Mouse (Mus musculus): ENCODE measurements around the gene Osbpl2.

Gene Osbpl2

GRCm38 (mm10) chr2:180198782-180199181, 79.7 kb downstream of the Osbpl2 start:
- no peak for TF ChIP-seq GATA4 (IDR thresholded peaks at IDR 0.05; ENCODE audit: insufficient replicate concordance, low read length)

GRCm38 (mm10) chr2:180200681-180201080, 81.6 kb downstream of the Osbpl2 start:
- TF ChIP-seq GATA4 (IDR thresholded peaks at IDR 0.05; ENCODE audit: insufficient replicate concordance, low read length), result no peak

GRCm38 (mm10) chr2:180201303-180201702, 82.2 kb downstream of the Osbpl2 start:
- TF ChIP-seq GATA4 (IDR thresholded peaks at IDR 0.05; ENCODE audit: insufficient replicate concordance, low read length), result no peak

- no peak for TF ChIP-seq GATA4 (IDR thresholded peaks at IDR 0.05; ENCODE audit: insufficient replicate concordance, low read length)
These were observed 83.2 kb downstream of the Osbpl2 start for GRCm38 (mm10) chr2:180202263-180202662.

- TF ChIP-seq GATA4 (IDR thresholded peaks at IDR 0.05; ENCODE audit: insufficient replicate concordance, low read length), result no peak
These were observed 83.7 kb downstream of the Osbpl2 start for GRCm38 (mm10) chr2:180202805-180203204.

- TF ChIP-seq GATA4 (IDR thresholded peaks at IDR 0.05; ENCODE audit: insufficient replicate concordance, low read length), result no peak
These were observed 85.4 kb downstream of the Osbpl2 start for GRCm38 (mm10) chr2:180204501-180204900.

GRCm38 (mm10) chr2:180205083-180205955, 86.2 kb downstream of the Osbpl2 start:
- TF ChIP-seq GATA4 (IDR thresholded peaks at IDR 0.05; ENCODE audit: insufficient replicate concordance, low read length), result no peak

- no peak for TF ChIP-seq GATA4 (IDR thresholded peaks at IDR 0.05; ENCODE audit: insufficient replicate concordance, low read length)
These were observed 86.8 kb downstream of the Osbpl2 start for GRCm38 (mm10) chr2:180205956-180206280.

GRCm38 (mm10) chr2:180207840-180208239, 88.7 kb downstream of the Osbpl2 start:
- TF ChIP-seq GATA4 (IDR thresholded peaks at IDR 0.05; ENCODE audit: insufficient replicate concordance, low read length), result no peak

GRCm38 (mm10) chr2:180208976-180209375, 89.9 kb downstream of the Osbpl2 start:
- TF ChIP-seq GATA4 (IDR thresholded peaks at IDR 0.05; ENCODE audit: insufficient replicate concordance, low read length), result no peak

- no peak for TF ChIP-seq GATA4 (IDR thresholded peaks at IDR 0.05; ENCODE audit: insufficient replicate concordance, low read length)
These were observed 93.1 kb downstream of the Osbpl2 start for GRCm38 (mm10) chr2:180212255-180212654.

Data from liver, adult (tissue).